Mouse (Mus musculus) heart, adult 18-20 months (tissue): ENCODE results near the gene Tm9sf3. TPM values are rescaled to one million over a fixed set of nuclear protein-coding genes. Genes with fewer than 3 reads are reported as not detected.

ENCODE experiments used
- DNase-seq, 2 experiments: peaks; one replicate each; pipeline ENCODE4 v3.0.0; 2021 to 2022; ENCODE audit warnings: mixed read lengths in 1 of 2
- total RNA-seq, 2 experiments: library from RNA; stranded (reverse); gene quantifications; 2 replicates each; pipeline ENCODE4 v1.2.3; 2021

Tm9sf3 gene
- total RNA-seq, 2 experiments from 2014 or later, result 70.3 to 73.4 TPM

DNA sequence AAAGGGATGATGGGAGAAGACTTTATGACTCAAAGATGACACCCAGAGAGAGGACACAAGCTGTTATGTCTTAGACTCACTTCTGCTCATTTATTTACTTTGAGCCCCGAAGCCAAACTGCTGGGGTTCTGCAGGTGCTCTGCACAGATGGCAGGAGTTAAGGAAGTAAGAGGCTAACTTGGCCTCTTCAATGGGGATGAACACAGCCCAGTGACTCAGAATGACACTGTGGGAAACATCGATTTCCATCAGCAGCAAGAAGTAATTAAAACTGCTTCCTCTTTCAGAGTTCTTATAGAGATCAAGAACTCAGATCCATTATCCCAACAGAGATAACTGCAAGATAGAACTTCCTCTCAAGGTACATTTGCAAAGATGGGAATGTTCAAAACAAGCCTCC, 86.9 kb downstream of the Tm9sf3 start:
- DNase-seq, result no peak

- DNase-seq, result no peak
These were observed 97.9 kb downstream of the Tm9sf3 start for GRCm38 (mm10) chr19:41165914-41166235.

GRCm38 (mm10) chr19:41165144-41165913, 98.5 kb downstream of the Tm9sf3 start:
- DNase-seq, result no peak

- DNase-seq, result no peak
These were observed 99.2 kb downstream of the Tm9sf3 start for GRCm38 (mm10) chr19:41164447-41165095.

Other genes starting within 250 kb of the Tm9sf3 start
- gene Dntt, start 234.7 kb downstream of the Tm9sf3 start, total RNA-seq, result not detected
- gene Opalin, start 186.9 kb downstream of the Tm9sf3 start, total RNA-seq, result not detected
- gene Tll2, start 57.2 kb downstream of the Tm9sf3 start, total RNA-seq, result under 1 TPM; 0.31 to 0.32 TPM
- gene Pik3ap1, start 121.1 kb upstream of the Tm9sf3 start, total RNA-seq, result 1 to 10 TPM; 1.0 to 2.5 TPM
- gene Lcor, start 218.6 kb upstream of the Tm9sf3 start, total RNA-seq, result 10 to 100 TPM; 12.2 to 12.4 TPM